Mouse (Mus musculus) retina, postnatal 7 days (tissue): Measurements from ENCODE around the gene Nphp1.

Experiments
- DNase-seq: peaks from one replicate; pipeline ENCODE4 v3.0.0-alpha.2; 2012; ENCODE audit warnings: low read depth, low spot score

The Nphp1 gene

DNA sequence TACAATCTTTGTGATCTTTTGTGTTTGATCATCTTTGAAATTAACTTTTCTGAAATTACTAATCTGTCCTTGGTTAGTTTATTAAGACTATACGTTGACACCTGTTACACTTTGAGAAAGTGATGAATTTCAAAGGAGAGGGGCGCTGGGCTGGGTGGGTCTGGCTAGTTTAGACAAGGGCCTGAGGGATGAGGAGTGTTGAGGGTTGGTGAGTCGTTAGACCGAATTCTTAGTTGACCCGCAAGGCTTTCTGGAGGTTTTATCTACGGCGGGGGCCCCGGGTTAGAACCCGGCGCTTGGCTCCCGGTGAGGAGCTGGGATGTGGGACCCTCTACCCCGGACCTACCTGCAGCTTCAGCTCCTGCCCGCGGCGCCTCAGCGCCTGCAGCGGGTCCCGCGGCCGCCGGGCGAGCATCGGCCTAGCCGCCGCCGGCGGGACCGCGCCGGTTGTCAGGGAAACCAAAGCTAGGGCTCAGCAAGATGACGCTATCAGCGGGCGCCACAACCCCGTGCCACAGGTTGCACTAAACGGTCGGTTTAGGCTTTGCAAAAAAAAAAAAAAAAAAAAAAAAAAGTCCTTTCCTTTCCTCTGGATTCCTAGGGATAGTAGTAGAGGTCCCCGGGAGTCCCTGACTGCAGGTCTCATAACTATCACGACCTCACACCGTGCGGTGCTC lies at the start of gene Nphp1:
Gene Nphp1, minus strand, starts transcription at position 458 of the 677 bp plus-strand sequence.
- DNase-seq = peak; percentile 68

- no peak for DNase-seq
Measured at GRCm38 (mm10) chr2:127832833-127833190, 44.1 kb upstream of the Nphp1 start.

DNA sequence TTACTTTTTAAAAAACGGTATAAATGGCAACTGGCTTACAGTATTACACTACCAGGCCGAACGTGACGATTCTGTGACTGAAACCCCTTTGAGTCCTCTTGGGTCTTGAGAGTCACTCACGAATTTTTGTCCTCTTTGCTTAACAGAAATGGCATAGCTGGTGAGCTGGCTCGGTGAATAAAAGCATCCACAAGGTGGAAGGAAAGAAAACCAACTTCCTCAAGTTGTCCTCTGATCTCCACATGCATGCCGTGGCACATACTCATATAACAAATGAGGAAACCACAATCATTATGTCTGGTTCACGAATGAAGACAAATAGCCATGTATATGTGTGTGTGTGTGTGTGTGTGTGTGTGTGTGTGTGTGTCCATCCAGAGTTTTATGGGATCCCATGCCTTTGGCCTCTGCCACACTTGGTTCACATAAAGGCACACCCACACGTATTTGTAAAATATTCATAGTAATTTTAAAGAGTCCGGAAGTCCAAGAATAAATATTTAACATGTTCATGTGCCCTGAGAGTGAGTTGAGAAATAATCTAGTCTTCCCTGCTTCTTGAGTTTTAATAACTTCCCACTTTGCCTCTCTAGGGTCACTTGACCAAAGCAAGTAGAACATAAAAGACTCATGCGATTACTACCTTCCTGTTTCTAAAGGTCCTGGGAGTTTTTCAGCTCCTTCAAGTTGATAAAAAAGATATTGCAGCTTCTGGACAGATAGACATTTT lies 43.6 kb upstream of the Nphp1 start:
- no peak for DNase-seq

GRCm38 (mm10) chr2:127831401-127832102 lies 42.9 kb upstream of the Nphp1 start, which contains the start of gene Bub1:
Gene Bub1, minus strand, starts transcription at chr2:127831865.
- peak; percentile 88 for DNase-seq

- DNase-seq = peak; percentile 83
Measured at GRCm38 (mm10) chr2:127791919-127792603, 3.4 kb upstream of the Nphp1 start, which contains the start of gene Mtln. Gene Mtln, minus strand, starts transcription at chr2:127792488.

DNA sequence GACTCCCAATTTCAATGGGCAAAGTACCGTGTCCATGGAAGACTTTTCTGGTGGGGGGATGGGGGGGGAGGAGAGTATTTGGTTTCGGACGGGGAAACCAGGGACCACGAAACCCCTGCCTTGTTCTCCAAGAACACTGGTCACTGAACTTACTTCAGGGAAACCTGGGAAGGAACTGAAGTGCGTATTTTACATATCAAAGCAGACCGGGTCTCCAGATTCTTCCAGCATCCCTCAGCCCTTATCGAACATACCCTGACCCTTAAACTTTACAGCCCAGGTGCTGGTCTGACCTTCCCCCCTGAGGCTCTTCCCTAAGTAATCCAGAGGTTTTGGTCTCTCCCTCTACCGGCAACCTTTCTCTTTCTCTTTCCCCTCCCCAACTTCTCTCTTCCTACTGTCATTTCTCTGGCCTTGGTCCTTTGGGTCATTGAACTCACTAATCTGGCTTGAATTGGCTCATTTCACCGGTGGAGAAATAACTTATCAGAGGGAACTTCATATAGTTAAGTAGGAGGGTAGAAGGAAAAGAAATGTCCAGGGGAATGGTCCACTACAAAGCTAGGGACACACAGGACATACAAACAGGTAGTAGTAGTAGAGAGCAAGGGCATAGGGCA lies 1.1 kb upstream of the Nphp1 start:
- no peak for DNase-seq

- no peak for DNase-seq
Measured at GRCm38 (mm10) chr2:127789138-127789537, 441 bp upstream of the Nphp1 start.

DNA sequence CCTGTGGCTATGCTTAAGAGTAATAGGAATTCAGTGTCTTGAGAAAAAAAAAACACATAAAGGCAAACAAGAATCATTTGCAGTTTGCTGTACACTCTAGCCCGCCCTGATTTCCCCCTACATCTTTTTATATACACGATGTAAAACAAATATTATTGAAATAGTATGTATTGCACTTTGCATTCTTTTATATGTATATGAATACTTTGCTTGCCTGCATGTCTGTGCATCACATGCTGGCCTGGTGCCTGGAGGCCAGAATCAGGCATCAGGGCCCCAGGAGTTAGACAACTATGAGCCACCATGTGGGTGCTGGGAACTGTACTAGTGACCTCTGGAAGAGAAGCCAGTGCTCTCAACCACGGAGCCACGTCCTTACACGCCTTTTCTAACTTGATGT lies 1.5 kb downstream of the Nphp1 start:
- no peak for DNase-seq

- no peak for DNase-seq
Measured at GRCm38 (mm10) chr2:127778451-127778850, 10.2 kb downstream of the Nphp1 start.

DNA sequence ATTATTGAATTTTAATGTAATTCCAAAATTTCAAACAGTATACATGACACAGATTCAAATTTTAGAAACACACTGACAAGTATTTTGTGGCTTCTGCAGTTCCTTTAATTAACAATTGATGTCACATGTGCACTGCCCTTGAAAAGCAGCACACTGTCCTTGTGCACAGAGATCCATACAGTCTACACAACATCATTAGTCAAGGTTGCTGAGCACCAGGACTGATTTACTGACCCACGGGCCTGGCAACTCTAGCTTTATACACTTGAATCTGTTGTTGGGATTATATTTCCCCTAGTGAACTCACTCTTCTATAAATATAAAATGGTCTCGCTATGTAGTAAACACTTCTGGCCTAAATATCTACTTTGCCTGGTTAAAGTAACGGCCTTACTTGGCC lies 13.7 kb downstream of the Nphp1 start:
- DNase-seq = no peak

- DNase-seq = no peak
Measured at GRCm38 (mm10) chr2:127774578-127774941, 14.1 kb downstream of the Nphp1 start.

DNA sequence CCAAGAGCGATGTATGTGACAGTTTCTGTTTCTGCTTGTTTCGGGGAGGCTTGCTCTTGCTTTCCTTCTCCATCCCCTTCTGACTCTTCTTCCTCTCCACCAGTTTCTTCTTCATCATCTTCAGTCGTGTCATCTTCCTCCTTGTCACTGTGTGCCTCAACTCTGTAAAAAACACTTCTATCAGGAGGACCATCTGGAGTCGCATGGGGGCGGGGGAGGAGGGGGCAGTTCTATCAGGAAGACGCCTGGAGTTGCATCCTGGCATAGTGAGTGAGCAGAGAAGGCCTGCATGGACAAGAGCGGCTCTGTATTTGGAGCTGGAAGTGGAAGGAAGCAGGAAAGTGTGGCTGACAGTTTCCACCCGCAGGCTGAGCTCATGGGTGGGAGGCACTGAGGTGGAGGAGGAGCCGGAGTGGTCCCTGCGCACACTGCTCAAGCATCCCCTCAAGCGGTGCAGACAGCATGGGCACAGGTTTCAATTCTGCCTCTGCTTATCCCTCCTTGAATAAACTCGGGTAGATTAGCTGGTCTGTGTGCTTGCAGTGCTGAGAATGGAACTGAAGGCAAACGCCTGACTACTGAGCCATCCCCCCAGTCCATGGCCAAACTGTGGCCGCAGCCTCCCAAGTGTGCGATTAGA lies 14.6 kb downstream of the Nphp1 start:
- no peak for DNase-seq

GRCm38 (mm10) chr2:127761587-127761986 lies 27.1 kb downstream of the Nphp1 start:
- no peak for DNase-seq

GRCm38 (mm10) chr2:127760429-127761000 lies 28.2 kb downstream of the Nphp1 start:
- DNase-seq = no peak

GRCm38 (mm10) chr2:127760014-127760413 lies 28.7 kb downstream of the Nphp1 start:
- no peak for DNase-seq

GRCm38 (mm10) chr2:127759157-127759880 lies 29.4 kb downstream of the Nphp1 start:
- DNase-seq = no peak

GRCm38 (mm10) chr2:127757171-127757570 lies 31.5 kb downstream of the Nphp1 start:
- peak; percentile 14 for DNase-seq

DNA sequence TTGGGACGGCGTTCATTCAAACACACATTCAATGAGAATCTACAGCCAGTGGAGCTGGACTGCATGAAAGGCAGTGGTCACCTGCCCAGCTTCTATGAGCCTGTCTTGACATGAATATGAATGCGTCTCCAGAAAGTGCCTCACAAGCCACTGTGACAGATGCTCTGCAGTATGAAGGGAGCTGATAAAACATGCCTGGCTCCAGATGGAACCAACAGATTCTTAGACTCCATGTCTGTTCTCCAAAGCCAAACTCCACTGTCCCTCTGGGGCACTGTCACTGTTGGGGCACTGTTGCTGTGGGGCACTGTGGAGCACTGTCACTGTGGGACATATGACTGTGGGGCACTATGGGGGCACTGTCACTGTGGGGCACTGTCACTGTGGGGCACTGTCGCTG lies 34.6 kb downstream of the Nphp1 start:
- DNase-seq = no peak

- DNase-seq = no peak
Measured at GRCm38 (mm10) chr2:127751849-127752610, 36.7 kb downstream of the Nphp1 start.
